Mouse (Mus musculus): ENCODE data around the gene Derl3.

DNA sequence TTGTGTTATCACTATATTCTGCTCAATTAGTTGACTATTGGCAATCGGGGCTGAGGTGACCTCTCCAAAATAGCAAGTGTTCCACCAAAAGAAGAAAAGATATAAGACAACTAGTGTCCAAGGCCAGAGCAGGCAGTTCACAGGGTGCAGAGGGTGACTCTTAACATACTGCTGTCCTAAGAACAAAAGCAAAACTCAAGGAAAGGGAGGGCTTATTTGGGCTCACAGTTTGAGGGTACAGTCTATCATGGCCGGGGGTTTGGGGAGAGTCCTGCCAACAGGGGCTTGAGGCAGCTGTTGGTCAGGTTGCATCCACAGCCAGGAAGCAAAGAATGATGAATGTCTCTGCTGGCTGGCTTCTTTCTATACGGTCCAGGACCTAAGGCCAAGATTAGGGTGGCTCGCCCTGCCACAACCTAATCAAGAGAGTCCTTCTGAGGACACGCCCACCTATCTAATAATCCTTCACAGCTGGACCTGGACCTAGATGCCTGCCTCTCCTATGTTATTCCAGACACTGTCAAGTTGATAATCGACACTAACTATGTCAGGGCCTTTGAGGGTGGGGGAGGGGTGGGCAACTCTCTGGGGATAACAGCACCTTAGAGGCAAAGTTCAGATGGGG lies 47.8 kb upstream of the Derl3 start:
- TF ChIP-seq POLR2A (IDR thresholded peaks at IDR 0.05; ENCODE audit: borderline replicate concordance, extremely low read depth, insufficient read depth, insufficient read length, poor library complexity, severe bottlenecking) = no peak
- no peak for TF ChIP-seq CTCF (IDR thresholded peaks at IDR 0.05; ENCODE audit: borderline replicate concordance, extremely low read depth, insufficient read depth, insufficient read length)
